Mouse (Mus musculus): ENCODE results near the gene Cgrrf1. TPM values are rescaled to one million over a fixed set of nuclear protein-coding genes. Genes with fewer than 3 reads are reported as not detected.

Cgrrf1 gene
- polyA plus RNA-seq, 1 experiment from 2014 or later, result 26.6 TPM

DNA sequence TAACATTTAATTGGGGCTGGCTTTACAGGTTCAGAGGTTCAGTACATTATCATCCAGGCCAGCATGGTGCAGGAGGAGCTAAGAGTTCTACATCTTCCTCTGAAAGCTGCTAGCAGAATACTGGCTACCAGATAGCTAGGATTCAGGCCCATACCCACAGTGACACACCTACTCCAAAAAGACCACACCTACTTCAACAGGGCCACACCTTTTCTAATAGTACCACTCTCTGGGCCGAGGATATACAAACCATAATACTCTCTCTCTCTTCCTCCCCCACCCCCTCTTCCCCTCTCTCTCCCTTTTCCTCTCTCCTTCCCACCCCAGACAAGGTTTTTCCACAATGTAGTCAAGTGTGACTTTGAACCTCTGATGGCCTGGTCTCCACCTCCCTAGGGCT lies 4.5 kb upstream of the Cgrrf1 start:
- H3K27me3 ChIP-seq, result no peaks in the 10 kb centered on the region
- H3K9ac ChIP-seq, result no peak overlapping the region
- no peak overlapping the region for H3K4me2 ChIP-seq
- peaks cover 6% of the 10 kb centered on the region for H3K4me1 ChIP-seq (replicated peaks)
- ATAC-seq (replicated peaks; ENCODE audit: insufficient number of reproducible peaks, insufficient read depth, low FRiP score, low read depth), result no peak
- WGBS, result 68% methylated on average over 1 of the region's 1 CpGs
- H3K27ac ChIP-seq, result no peak overlapping the region
- no peaks in the 10 kb centered on the region for H3K36me3 ChIP-seq
- H3K9me3 ChIP-seq (replicated peaks), result no peaks in the 10 kb centered on the region
- H3K4me3 ChIP-seq, result no peak overlapping the region

DNA sequence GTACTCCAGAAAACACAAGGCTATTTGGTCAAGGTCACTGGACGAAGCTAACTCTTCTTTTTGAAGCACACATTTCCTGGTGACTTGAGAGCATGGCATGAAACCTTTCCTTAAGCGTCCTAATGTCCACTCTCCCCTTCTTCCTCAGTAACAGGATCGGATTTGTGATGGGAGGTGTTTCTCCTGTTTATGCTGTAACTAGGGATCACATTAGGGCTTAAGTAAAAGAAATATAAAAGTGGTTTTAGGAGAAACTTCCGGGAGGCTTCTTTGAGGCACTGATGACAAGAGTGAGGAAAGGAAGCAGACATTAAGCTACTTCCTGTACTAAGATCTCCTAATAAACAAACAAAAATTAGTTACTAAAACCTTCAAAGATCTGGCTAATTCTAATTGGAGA lies 630 bp upstream of the Cgrrf1 start:
- Histone ChIP-seq H3K9ac (peak overlapping the region; percentile 95), H3K4me1 (replicated peaks) (peaks cover 15% of the 10 kb centered on the region), H3K27me3 (no peaks in the 10 kb centered on the region), H3K36me3 (no peaks in the 10 kb centered on the region), H3K4me3 (peak overlapping the region; percentile 93), H3K4me2 (peak overlapping the region; percentile 83), H3K9me3 (replicated peaks) (no peaks in the 10 kb centered on the region), H3K27ac (peak overlapping the region; percentile 80)
- 2% methylated on average over 4 of the region's 4 CpGs for WGBS
- ATAC-seq (replicated peaks; ENCODE audit: insufficient number of reproducible peaks, insufficient read depth, low FRiP score, low read depth), result no peak

DNA sequence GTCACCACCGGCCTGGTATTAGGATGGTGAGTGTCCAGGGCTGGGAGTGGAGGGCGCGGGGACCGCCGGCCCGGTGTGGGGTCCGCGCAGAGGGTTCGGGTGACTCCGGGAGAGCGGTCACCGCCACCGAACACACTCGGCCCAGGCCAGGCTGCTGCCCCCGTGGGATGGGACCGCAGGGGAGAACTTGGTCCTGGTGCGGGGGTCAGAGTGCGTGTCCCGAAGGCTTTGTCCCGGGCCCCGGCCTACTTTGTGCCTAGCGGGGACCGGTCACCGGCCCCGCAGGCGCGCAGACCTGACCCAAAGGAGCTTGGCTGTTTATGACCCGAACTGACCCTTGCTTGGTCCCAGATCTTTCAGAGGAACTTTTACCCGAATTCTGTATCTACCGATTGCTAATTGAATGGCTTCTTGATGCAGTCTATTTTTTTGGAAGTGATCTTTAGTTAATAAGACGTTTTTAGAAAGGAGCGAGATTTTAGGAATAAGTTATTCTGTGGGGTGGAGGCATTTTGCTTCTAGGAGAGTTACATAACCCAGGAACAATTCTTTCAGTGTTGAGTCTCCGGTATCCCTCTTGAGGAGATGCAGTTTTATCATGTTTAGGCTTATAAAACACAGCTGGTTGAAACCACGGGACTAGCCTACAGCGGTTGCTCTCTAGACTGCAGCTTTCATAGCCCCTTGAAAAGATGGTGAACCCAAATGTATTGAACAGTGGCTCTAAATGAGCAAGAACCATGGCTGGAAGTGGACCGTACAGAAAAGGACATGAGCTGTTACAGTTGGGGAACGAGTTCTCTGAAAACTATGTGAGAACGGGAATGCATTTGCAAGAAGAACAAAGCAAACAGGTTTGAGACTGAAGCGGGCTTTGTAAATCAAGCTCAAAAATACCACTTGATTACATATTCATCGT lies 688 bp downstream of the Cgrrf1 start:
- H3K27me3 ChIP-seq, result no peaks in the 10 kb centered on the region
- peak overlapping the region; percentile 93 for H3K4me3 ChIP-seq
- H3K4me2 ChIP-seq, result peak overlapping the region; percentile 83
- no peaks in the 10 kb centered on the region for H3K9me3 ChIP-seq (replicated peaks)
- peak; percentile 65; the same call in 1 of the 2 replicates for ATAC-seq (replicated peaks; ENCODE audit: insufficient number of reproducible peaks, insufficient read depth, low FRiP score, low read depth)
- H3K36me3 ChIP-seq, result no peaks in the 10 kb centered on the region
- peak overlapping the region; percentile 95 for H3K9ac ChIP-seq
- WGBS, result 7% methylated on average over 40 of the region's 40 CpGs
- H3K4me1 ChIP-seq (replicated peaks), result peaks cover 21% of the 10 kb centered on the region
- H3K27ac ChIP-seq, result peak overlapping the region; percentile 80

DNA sequence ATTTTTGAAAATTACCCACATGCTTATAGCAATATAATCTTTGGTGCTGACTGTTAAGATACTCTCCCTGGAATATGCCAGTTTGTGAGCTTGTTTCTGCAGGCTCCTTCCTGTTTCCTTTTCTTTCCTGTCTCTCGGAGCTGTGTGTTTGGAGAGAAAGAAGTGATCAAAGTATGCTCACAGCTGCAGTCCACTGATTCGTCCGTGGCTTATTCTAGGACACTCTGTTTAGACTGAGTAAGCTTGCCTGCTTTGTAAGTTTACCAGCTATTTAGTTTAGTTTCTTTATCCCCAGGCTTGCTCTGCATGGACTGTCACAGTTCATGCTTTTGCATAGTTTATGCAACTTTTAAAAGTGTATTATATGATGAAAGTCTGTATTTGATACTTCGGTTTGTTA lies 7.4 kb downstream of the Cgrrf1 start:
- H3K27me3 ChIP-seq, result no peaks in the 10 kb centered on the region
- WGBS, result 57% methylated on average over 4 of the region's 4 CpGs
- no peak for ATAC-seq (replicated peaks; ENCODE audit: insufficient number of reproducible peaks, insufficient read depth, low FRiP score, low read depth)
- no peak overlapping the region for H3K9ac ChIP-seq
- no peak overlapping the region for H3K4me2 ChIP-seq
- H3K4me1 ChIP-seq (replicated peaks), result peaks cover 11% of the 10 kb centered on the region
- no peak overlapping the region for H3K27ac ChIP-seq
- H3K9me3 ChIP-seq (replicated peaks), result no peaks in the 10 kb centered on the region
- H3K36me3 ChIP-seq, result peaks cover 6% of the 10 kb centered on the region; the same call in 1 of the 2 replicates
- H3K4me3 ChIP-seq, result no peak overlapping the region

DNA sequence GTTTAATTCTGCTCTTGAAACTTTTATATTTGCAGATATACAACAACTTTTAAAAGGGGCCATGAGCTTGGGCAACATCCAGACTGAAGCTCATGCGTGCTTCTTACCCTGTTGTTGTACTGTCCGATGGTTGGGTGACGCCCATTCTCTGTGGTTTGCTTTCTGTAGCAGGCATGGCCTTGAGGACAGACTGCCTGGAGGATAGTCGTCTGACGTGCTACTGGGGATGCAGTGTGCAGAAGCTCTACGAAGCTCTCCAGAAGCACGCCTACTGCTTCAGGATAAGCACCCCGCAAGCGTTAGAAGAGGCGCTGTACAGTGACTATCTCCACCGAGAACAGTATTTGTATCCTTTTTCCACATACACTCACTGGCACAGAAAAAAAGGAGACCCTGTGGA lies 13.8 kb downstream of the Cgrrf1 start:
- WGBS, result 91% methylated on average over 11 of the region's 11 CpGs
- H3K4me1 ChIP-seq (replicated peaks), result peaks cover 4% of the 10 kb centered on the region
- no peak overlapping the region for H3K9ac ChIP-seq
- peaks cover 25% of the 10 kb centered on the region for H3K36me3 ChIP-seq
- no peak overlapping the region for H3K27ac ChIP-seq
- H3K27me3 ChIP-seq, result no peaks in the 10 kb centered on the region
- H3K4me2 ChIP-seq, result no peak overlapping the region
- no peak overlapping the region for H3K4me3 ChIP-seq
- H3K9me3 ChIP-seq (replicated peaks), result no peaks in the 10 kb centered on the region
- ATAC-seq (replicated peaks; ENCODE audit: insufficient number of reproducible peaks, insufficient read depth, low FRiP score, low read depth), result no peak

DNA sequence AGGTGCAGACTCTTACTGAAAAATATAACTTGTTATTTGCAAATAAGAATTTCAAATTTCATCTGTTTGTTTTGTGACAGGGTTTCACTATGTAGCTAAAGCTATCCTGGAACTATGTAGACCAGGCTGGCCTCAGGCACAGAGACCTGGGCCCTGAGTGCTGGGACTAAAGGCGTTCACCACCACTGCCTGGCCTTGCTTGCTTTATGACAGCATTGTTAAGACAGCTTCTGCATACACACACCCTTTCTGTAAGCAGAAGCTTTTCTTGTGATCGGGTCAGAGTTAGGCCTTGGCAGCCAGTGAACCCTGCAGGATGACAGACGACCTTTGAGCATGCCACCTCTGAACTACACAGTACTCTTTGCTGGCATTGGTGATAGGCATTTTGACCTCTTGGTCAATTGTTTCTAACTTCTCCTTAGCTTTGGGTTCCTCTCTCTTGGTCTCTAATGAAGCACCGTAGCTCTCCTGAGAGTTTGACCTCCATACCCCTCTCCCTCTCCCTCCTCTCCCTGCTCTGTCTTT lies 16.2 kb downstream of the Cgrrf1 start:
- H3K27me3 ChIP-seq, result no peaks in the 10 kb centered on the region
- H3K4me1 ChIP-seq (replicated peaks), result no peaks in the 10 kb centered on the region
- no peak overlapping the region for H3K9ac ChIP-seq
- ATAC-seq (replicated peaks; ENCODE audit: insufficient number of reproducible peaks, insufficient read depth, low FRiP score, low read depth), result no peak
- H3K36me3 ChIP-seq, result peaks cover 20% of the 10 kb centered on the region
- H3K27ac ChIP-seq, result no peak overlapping the region
- no peak overlapping the region for H3K4me2 ChIP-seq
- WGBS, result 79% methylated on average over 4 of the region's 4 CpGs
- no peaks in the 10 kb centered on the region for H3K9me3 ChIP-seq (replicated peaks)
- H3K4me3 ChIP-seq, result no peak overlapping the region

DNA sequence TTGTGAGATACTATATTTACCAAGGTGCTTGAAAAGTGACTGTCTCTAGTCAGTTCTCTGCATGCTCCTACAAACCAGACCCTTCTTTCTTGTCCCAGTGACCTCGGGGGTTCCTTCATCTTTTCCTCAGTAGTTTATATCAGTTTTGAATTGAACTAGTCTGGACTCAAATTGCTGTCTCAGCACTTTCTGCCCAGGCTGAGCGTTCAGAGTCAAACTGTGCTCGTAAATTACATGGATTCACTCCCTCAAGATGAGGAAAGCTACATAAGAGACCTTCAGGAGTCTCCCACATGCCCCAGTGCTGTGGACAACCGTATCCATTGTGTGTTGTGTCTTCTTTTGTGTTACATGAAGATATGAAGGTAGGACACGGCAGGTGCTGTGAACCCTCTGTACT lies 16.8 kb downstream of the Cgrrf1 start:
- Histone ChIP-seq H3K4me1 (replicated peaks) (no peaks in the 10 kb centered on the region), H3K4me3 (no peak overlapping the region), H3K4me2 (no peak overlapping the region), H3K27me3 (no peaks in the 10 kb centered on the region), H3K36me3 (peaks cover 20% of the 10 kb centered on the region), H3K9ac (no peak overlapping the region), H3K27ac (no peak overlapping the region), H3K9me3 (replicated peaks) (no peaks in the 10 kb centered on the region)
- WGBS, result 89% methylated on average over 5 of the region's 5 CpGs
- no peak for ATAC-seq (replicated peaks; ENCODE audit: insufficient number of reproducible peaks, insufficient read depth, low FRiP score, low read depth)

DNA sequence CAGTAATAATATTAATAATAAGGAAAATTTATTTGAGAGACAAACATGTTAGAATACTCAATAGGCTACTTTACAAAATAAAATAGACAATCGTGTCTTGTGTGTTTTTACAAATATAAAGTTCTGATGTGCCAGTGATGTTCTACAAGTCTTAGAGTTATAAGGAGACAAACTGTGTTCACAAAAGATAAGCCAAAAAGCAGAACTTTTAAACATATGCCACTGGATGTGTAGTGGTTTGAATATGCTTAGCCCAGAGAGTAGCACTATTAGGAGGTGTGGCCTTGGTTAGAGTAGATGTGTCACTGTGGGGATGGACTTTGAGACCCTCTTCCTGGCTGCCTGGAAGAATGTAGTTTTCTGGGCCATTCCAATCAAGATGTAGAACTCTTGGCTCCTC lies 17.8 kb downstream of the Cgrrf1 start:
- Histone ChIP-seq H3K4me2 (no peak overlapping the region), H3K4me3 (no peak overlapping the region), H3K4me1 (replicated peaks) (no peaks in the 10 kb centered on the region), H3K36me3 (peaks cover 22% of the 10 kb centered on the region), H3K27ac (no peak overlapping the region), H3K9ac (no peak overlapping the region), H3K27me3 (no peaks in the 10 kb centered on the region), H3K9me3 (replicated peaks) (no peaks in the 10 kb centered on the region)
- 86% methylated on average over 1 of the region's 1 CpGs for WGBS
- ATAC-seq (replicated peaks; ENCODE audit: insufficient number of reproducible peaks, insufficient read depth, low FRiP score, low read depth), result no peak

DNA sequence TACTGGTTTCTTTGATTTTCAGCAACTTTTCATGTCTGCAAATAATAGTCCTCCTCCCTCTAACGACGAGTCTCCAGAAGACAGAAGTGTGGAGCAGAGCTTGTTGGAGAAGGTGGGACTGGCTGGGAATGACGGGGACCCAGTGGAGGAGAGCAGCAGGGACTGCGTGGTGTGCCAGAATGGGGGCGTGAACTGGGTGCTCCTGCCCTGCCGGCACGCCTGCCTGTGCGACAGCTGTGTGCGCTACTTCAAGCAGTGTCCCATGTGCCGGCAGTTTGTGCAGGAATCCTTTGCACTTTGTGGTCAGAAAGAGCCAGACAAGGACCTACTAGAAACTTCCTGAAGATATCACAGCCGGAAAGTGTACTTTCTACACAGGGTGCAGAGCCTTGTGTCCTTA lies 21.8 kb downstream of the Cgrrf1 start:
- Histone ChIP-seq H3K36me3 (peaks cover 12% of the 10 kb centered on the region; the same call in 1 of the 2 replicates), H3K9ac (no peak overlapping the region), H3K4me2 (no peak overlapping the region), H3K4me1 (replicated peaks) (no peaks in the 10 kb centered on the region), H3K27me3 (no peaks in the 10 kb centered on the region), H3K4me3 (no peak overlapping the region), H3K9me3 (replicated peaks) (no peaks in the 10 kb centered on the region), H3K27ac (no peak overlapping the region)
- no peak for ATAC-seq (replicated peaks; ENCODE audit: insufficient number of reproducible peaks, insufficient read depth, low FRiP score, low read depth)
- 71% methylated on average over 11 of the region's 11 CpGs for WGBS

DNA sequence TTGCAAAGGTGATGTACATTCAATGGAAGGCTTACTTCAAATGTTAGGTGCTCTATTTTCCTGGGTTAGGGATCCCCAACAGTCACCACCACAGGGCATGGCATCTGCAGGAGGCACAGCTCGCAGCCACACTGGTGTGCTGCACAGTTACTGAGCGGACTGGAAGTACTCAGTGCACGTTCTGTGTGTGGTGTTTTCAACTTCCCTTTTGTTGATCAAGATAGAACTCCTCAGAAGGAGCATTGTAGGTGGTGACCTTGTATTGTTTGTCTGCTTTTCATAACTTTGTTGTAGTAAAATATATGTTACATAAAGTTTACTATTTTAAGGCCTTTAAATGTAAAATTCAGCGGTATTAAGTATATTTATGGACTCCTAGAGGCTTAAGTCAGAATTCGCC lies 31.0 kb downstream of the Cgrrf1 start:
- no peak for ATAC-seq (replicated peaks; ENCODE audit: insufficient number of reproducible peaks, insufficient read depth, low FRiP score, low read depth)

DNA sequence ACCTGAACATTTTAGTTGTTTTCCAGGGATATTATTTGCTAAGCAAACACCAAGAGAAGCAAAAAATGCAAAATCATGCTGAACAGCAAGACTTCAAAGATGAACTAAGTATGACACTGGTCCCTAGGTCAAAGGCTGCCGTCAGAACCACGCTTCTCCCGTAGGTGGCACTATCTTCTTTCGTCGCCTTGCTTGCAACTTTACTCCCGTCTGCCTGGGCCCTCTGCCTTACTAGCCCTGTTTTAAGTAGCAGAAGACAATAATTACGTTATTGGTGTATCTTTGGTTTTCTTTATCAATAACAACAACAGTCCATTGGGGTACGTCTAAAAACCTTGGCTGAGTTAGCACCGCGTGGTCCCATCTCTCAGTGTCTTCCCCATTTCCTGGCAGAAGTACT lies 49.0 kb downstream of the Cgrrf1 start:
- Histone ChIP-seq H3K9me3 (replicated peaks) (no peaks in the 10 kb centered on the region), H3K9ac (no peak overlapping the region), H3K4me1 (replicated peaks) (peaks cover 18% of the 10 kb centered on the region), H3K4me2 (peak overlapping the region; percentile 92), H3K4me3 (peak overlapping the region; percentile 80), H3K27me3 (no peaks in the 10 kb centered on the region), H3K27ac (no peak overlapping the region), H3K36me3 (no peaks in the 10 kb centered on the region)
- no peak for ATAC-seq (replicated peaks; ENCODE audit: insufficient number of reproducible peaks, insufficient read depth, low FRiP score, low read depth)
- WGBS, result 6% methylated on average over 10 of the region's 10 CpGs

More for the DNA sequence above, 31.0 kb downstream of the Cgrrf1 start:
- no peaks in the 10 kb centered on the region for H3K9me3 ChIP-seq (replicated peaks)
- H3K4me2 ChIP-seq, result no peak overlapping the region
- no peak overlapping the region for H3K9ac ChIP-seq
- H3K27me3 ChIP-seq, result no peaks in the 10 kb centered on the region
- no peak overlapping the region for H3K27ac ChIP-seq
- no peaks in the 10 kb centered on the region; the same call in 1 of the 2 replicates for H3K36me3 ChIP-seq
- WGBS, result 87% methylated on average over 5 of the region's 5 CpGs
- H3K4me1 ChIP-seq (replicated peaks), result no peaks in the 10 kb centered on the region
- no peak overlapping the region for H3K4me3 ChIP-seq
